Mouse (Mus musculus) testis, adult 2 months (tissue): ENCODE results near the gene Prpf6.

Experiments used
- CTCF ChIP-seq: fragments of 200-500 bp; IDR thresholded peaks from 2 replicates; pipeline ENCODE4 v1.5.1; 2012; ENCODE audit warnings: low read depth, mild to moderate bottlenecking, inconsistent platforms, low read length, moderate library complexity; ENCODE audit not compliant: control insufficient read depth, insufficient read depth, insufficient replicate concordance
- POLR2A ChIP-seq: fragments of 200-500 bp; IDR thresholded peaks from 2 replicates; pipeline ENCODE4 v1.6.1; 2012; ENCODE audit warnings: low read depth, mild to moderate bottlenecking, inconsistent platforms, low read length, moderate library complexity; ENCODE audit not compliant: control insufficient read depth

- TF ChIP-seq CTCF = no peak
- no peak for TF ChIP-seq POLR2A
Measured at GRCm38 (mm10) chr2:181671984-181672383, 80.3 kb downstream of the Prpf6 start.
